Mouse (Mus musculus): ENCODE results near the gene Ubr1.
A peak's percentile ranks its signal among the peaks of the same experiment; 100 is the strongest.

The Ubr1 gene

GRCm38 (mm10) chr2:120850424-120851082 lies 120.0 kb downstream of the Ubr1 start, which contains the start of gene Ttbk2:
Gene Ttbk2, minus strand, starts transcription at chr2:120850604.
- DNase-seq = peak; percentile 99

GRCm38 (mm10) chr2:120849449-120850423 lies 120.8 kb downstream of the Ubr1 start, which contains the start of gene Cdan1:
Gene Cdan1, minus strand, starts transcription at chr2:120850128.
- peak; percentile 53 for DNase-seq

- no peak for DNase-seq
These were observed 125.2 kb downstream of the Ubr1 start for GRCm38 (mm10) chr2:120845280-120845679.

GRCm38 (mm10) chr2:120843990-120844389 lies 126.5 kb downstream of the Ubr1 start:
- no peak for DNase-seq

- no peak for DNase-seq
These were observed 129.3 kb downstream of the Ubr1 start for GRCm38 (mm10) chr2:120841211-120841610.

GRCm38 (mm10) chr2:120835167-120835566 lies 135.3 kb downstream of the Ubr1 start:
- no peak for DNase-seq

GRCm38 (mm10) chr2:120826936-120827638 lies 143.4 kb downstream of the Ubr1 start:
- DNase-seq = no peak

Data from thymus, postnatal 25 days (tissue).